Mouse (Mus musculus): ENCODE data around the gene B4galt2. TPM values are rescaled to one million over a fixed set of nuclear protein-coding genes. Genes with fewer than 3 reads are reported as not detected.

B4galt2 gene
- polyA plus RNA-seq, 1 experiment, result 4.9 TPM

DNA sequence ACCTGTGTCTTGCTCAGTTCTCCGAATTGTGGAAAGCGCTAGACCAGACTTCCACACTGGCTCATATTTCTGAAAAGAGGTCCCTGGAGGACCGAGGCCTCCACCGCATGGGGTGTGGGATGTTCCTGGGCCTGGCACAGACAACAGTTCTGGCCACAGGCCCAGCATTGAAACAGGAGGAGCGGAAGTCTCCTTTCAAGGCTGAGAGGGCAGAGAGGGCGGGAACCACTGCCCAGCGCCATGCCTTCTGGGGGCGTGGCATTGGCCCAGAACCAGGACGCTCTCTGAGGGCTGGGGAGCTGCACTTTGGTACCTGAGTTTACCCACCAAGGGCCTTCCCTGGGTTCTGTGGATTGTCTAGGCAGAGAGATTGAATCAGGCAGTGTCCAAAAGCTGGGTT, 17.2 kb downstream of the B4galt2 start:
- H3K36me3 ChIP-seq (ENCODE audit: control insufficient read depth, insufficient read depth, low read length), result no peaks in the 10 kb centered on the region
- 24% methylated on average over 9 of the region's 9 CpGs for WGBS
- H3K4me1 ChIP-seq (ENCODE audit: control insufficient read depth, insufficient read depth, low read length), result peaks cover 4% of the 10 kb centered on the region; the same call in 1 of the 2 replicates
- TF ChIP-seq CTCF (conservative IDR thresholded peaks at IDR 0.05; ENCODE audit: insufficient read depth, insufficient read length, low read depth, low read length) (no peak), POLR2A (IDR thresholded peaks at IDR 0.05; ENCODE audit: low read depth, low read length) (no peak)
- no peak overlapping the region for H3K4me3 ChIP-seq (ENCODE audit: insufficient read depth, low read depth, low read length)
- no peaks in the 10 kb centered on the region for H3K27me3 ChIP-seq (replicated peaks; ENCODE audit: control insufficient read depth, insufficient read depth, low read length)
- peak; percentile 94 for DNase-seq
- no peak overlapping the region for H3K27ac ChIP-seq (ENCODE audit: insufficient read depth, low read depth, low read length)

DNA sequence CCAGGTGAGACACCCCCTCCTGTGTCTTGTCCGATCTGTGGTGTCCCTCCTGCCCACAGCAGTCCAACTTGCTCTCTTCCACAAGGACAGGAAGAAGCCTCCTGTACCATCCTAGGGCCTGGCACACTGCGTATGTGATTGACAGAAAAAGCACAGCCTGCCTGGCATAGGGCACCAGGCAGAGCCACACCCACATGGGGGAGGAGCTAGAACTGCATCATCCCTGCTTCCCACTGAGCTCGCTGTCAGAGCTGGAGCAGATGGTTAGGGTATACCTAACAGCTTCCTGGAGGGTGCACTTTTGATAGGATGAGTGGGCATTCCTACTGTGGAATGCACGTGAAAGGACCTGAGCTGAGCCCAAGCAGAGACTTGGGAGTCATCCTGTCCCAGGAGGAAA, 20.5 kb downstream of the B4galt2 start:
- TF ChIP-seq POLR2A (IDR thresholded peaks at IDR 0.05; ENCODE audit: low read depth, low read length) (no peak), CTCF (conservative IDR thresholded peaks at IDR 0.05; ENCODE audit: insufficient read depth, insufficient read length, low read depth, low read length) (no peak)
- Histone ChIP-seq H3K4me3 (ENCODE audit: insufficient read depth, low read depth, low read length) (no peak overlapping the region), H3K27ac (ENCODE audit: insufficient read depth, low read depth, low read length) (no peak overlapping the region), H3K27me3 (replicated peaks; ENCODE audit: control insufficient read depth, insufficient read depth, low read length) (no peaks in the 10 kb centered on the region), H3K36me3 (ENCODE audit: control insufficient read depth, insufficient read depth, low read length) (no peaks in the 10 kb centered on the region), H3K4me1 (ENCODE audit: control insufficient read depth, insufficient read depth, low read length) (peaks cover 8% of the 10 kb centered on the region; the same call in 1 of the 2 replicates)
- peak; percentile 46 for DNase-seq
- whole genome bisulfite sequencing, result 56% methylated on average over 4 of the region's 4 CpGs

DNA sequence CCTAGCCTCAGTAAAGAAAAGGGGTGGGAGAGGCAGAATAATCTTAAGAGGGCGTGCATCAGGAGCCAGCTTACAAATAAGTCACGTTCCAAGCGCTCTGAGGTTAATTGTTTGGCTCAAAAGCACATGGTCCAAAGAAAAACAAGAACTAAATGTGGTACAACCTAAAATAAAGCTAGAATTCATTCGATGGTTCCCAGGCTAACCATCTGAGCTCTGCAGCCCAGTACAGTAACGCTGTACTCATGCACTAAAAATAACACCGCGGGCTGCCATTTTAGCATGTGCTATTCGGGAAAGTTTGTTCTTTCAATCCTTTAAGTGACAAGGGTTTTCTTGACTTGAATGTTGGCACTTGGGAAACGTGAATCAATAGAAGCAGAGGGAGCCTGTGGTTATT, 22.7 kb downstream of the B4galt2 start:
- Histone ChIP-seq H3K27ac (ENCODE audit: insufficient read depth, low read depth, low read length) (no peak overlapping the region), H3K4me3 (ENCODE audit: insufficient read depth, low read depth, low read length) (no peak overlapping the region), H3K36me3 (ENCODE audit: control insufficient read depth, insufficient read depth, low read length) (no peaks in the 10 kb centered on the region), H3K4me1 (ENCODE audit: control insufficient read depth, insufficient read depth, low read length) (peaks cover 4% of the 10 kb centered on the region; the same call in 1 of the 2 replicates), H3K27me3 (replicated peaks; ENCODE audit: control insufficient read depth, insufficient read depth, low read length) (no peaks in the 10 kb centered on the region)
- no peak for DNase-seq
- 81% methylated on average over 9 of the region's 9 CpGs for WGBS
- TF ChIP-seq POLR2A (IDR thresholded peaks at IDR 0.05; ENCODE audit: low read depth, low read length) (no peak), CTCF (conservative IDR thresholded peaks at IDR 0.05; ENCODE audit: insufficient read depth, insufficient read length, low read depth, low read length) (no peak)

- WGBS, result 48% methylated on average over 3 of the region's 3 CpGs
- DNase-seq, result peak; percentile 73
- no peak overlapping the region for H3K4me3 ChIP-seq (ENCODE audit: insufficient read depth, low read depth, low read length)
- H3K36me3 ChIP-seq (ENCODE audit: control insufficient read depth, insufficient read depth, low read length), result no peaks in the 10 kb centered on the region
- TF ChIP-seq CTCF (conservative IDR thresholded peaks at IDR 0.05; ENCODE audit: insufficient read depth, insufficient read length, low read depth, low read length) (peak; percentile 82), POLR2A (IDR thresholded peaks at IDR 0.05; ENCODE audit: low read depth, low read length) (no peak)
- no peak overlapping the region for H3K27ac ChIP-seq (ENCODE audit: insufficient read depth, low read depth, low read length)
- H3K4me1 ChIP-seq (ENCODE audit: control insufficient read depth, insufficient read depth, low read length), result peaks cover 4% of the 10 kb centered on the region; the same call in 1 of the 2 replicates
- H3K27me3 ChIP-seq (replicated peaks; ENCODE audit: control insufficient read depth, insufficient read depth, low read length), result no peaks in the 10 kb centered on the region
Observed at GRCm38 (mm10) chr4:117858794-117859193, 24.5 kb downstream of the B4galt2 start.

DNA sequence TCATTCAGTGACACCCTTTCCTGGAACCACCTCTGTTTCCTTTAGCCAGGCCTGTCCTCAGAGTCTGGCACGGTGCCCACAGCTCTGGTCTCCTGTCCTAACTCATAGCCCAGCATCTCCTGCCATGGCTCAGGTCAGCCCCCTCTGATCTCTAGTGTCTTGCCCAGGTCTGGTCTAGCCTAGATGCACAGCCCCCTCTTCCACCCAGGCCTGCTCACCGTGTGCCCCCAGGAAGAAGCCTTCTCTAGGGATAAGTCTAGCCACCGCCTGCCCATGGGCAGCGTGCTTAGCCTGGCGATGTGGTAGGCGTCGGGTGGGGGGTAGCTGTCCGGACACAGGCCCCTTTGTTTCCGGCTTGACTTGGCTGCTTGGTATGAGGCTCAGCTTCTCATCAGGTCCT, 28.1 kb downstream of the B4galt2 start:
- DNase-seq, result no peak
- 86% methylated on average over 9 of the region's 9 CpGs for WGBS
- H3K36me3 ChIP-seq (ENCODE audit: control insufficient read depth, insufficient read depth, low read length), result no peaks in the 10 kb centered on the region

GRCm38 (mm10) chr4:117852152-117852868, 31.0 kb downstream of the B4galt2 start:
- WGBS, result 61% methylated on average over 10 of the region's 10 CpGs
- no peaks in the 10 kb centered on the region for H3K27me3 ChIP-seq (replicated peaks; ENCODE audit: control insufficient read depth, insufficient read depth, low read length)
- H3K4me3 ChIP-seq (ENCODE audit: insufficient read depth, low read depth, low read length), result no peak overlapping the region
- no peaks in the 10 kb centered on the region; the same call in 1 of the 2 replicates for H3K4me1 ChIP-seq (ENCODE audit: control insufficient read depth, insufficient read depth, low read length)
- H3K36me3 ChIP-seq (ENCODE audit: control insufficient read depth, insufficient read depth, low read length), result no peaks in the 10 kb centered on the region
- TF ChIP-seq CTCF (conservative IDR thresholded peaks at IDR 0.05; ENCODE audit: insufficient read depth, insufficient read length, low read depth, low read length) (no peak), POLR2A (IDR thresholded peaks at IDR 0.05; ENCODE audit: low read depth, low read length) (no peak)
- DNase-seq, result peak; percentile 60
- H3K27ac ChIP-seq (ENCODE audit: insufficient read depth, low read depth, low read length), result no peak overlapping the region

More for the DNA sequence above, 28.1 kb downstream of the B4galt2 start:
- Histone ChIP-seq H3K27me3 (replicated peaks; ENCODE audit: control insufficient read depth, insufficient read depth, low read length) (no peaks in the 10 kb centered on the region), H3K4me1 (ENCODE audit: control insufficient read depth, insufficient read depth, low read length) (peaks cover 4% of the 10 kb centered on the region; the same call in 1 of the 2 replicates), H3K27ac (ENCODE audit: insufficient read depth, low read depth, low read length) (no peak overlapping the region), H3K4me3 (ENCODE audit: insufficient read depth, low read depth, low read length) (no peak overlapping the region)
- TF ChIP-seq CTCF (conservative IDR thresholded peaks at IDR 0.05; ENCODE audit: insufficient read depth, insufficient read length, low read depth, low read length) (no peak), POLR2A (IDR thresholded peaks at IDR 0.05; ENCODE audit: low read depth, low read length) (no peak)

GRCm38 (mm10) chr4:117850871-117851270, 32.4 kb downstream of the B4galt2 start:
- Histone ChIP-seq H3K27ac (ENCODE audit: insufficient read depth, low read depth, low read length) (no peak overlapping the region), H3K36me3 (ENCODE audit: control insufficient read depth, insufficient read depth, low read length) (no peaks in the 10 kb centered on the region), H3K27me3 (replicated peaks; ENCODE audit: control insufficient read depth, insufficient read depth, low read length) (no peaks in the 10 kb centered on the region), H3K4me1 (ENCODE audit: control insufficient read depth, insufficient read depth, low read length) (no peaks in the 10 kb centered on the region; the same call in 1 of the 2 replicates), H3K4me3 (ENCODE audit: insufficient read depth, low read depth, low read length) (no peak overlapping the region)
- TF ChIP-seq CTCF (conservative IDR thresholded peaks at IDR 0.05; ENCODE audit: insufficient read depth, insufficient read length, low read depth, low read length) (no peak), POLR2A (IDR thresholded peaks at IDR 0.05; ENCODE audit: low read depth, low read length) (no peak)
- DNase-seq, result peak; percentile 62
- 79% methylated on average over 7 of the region's 7 CpGs for WGBS
